14 mouse cellular contexts compared by ENCODE assay signal in genomic region chr5:23401999-23402398, GRCm38 (mm10). TPM values are rescaled to one million over a fixed set of nuclear protein-coding genes. Genes with fewer than 3 reads are reported as not detected.
DNase-seq lines count a peak whose midpoint lies in the region; ATAC-seq and TF ChIP-seq lines count a peak whose summit lies in the region.
"Had no signal": no experiment of that assay in that cellular context is flagged by ENCODE, and none has a peak within 500 bp of the region (broad histone marks: within the 10 kb centered on the region; RNA-seq: fewer than 3 reads in every experiment).

No protein-coding gene starts in this region.

- H3K9ac ChIP-seq in ES-Bruce4 (ENCODE audit: low read depth, poor library complexity, severe bottlenecking), result no peak overlapping the region
- no peak overlapping the region for H3K9ac ChIP-seq in intestine, postnatal 0 days (ENCODE audit: low read depth, low read length)
- H3K9ac ChIP-seq in midbrain, embryonic 14.5 days (replicated peaks; ENCODE audit: low read length), result no peak overlapping the region

- ATAC-seq in frontal cortex, adult (ENCODE audit: low TSS enrichment), result peak; percentile 68
- ATAC-seq in intestine, postnatal 0 days, result no peak
- ATAC-seq in midbrain, embryonic 14.5 days (ENCODE audit: low FRiP score, low TSS enrichment), result no peak
- ATAC-seq: midbrain, embryonic 16.5 days had no signal

- no peaks in the 10 kb centered on the region for H3K27me3 ChIP-seq in ES-Bruce4 (ENCODE audit: control insufficient read depth, insufficient read depth, low read length, poor library complexity, severe bottlenecking)
- no peaks in the 10 kb centered on the region for H3K27me3 ChIP-seq in intestine, postnatal 0 days (replicated peaks; ENCODE audit: control insufficient read depth, insufficient read depth, low read length)
- H3K27me3 ChIP-seq in midbrain, embryonic 14.5 days (ENCODE audit: control insufficient read depth, insufficient read depth, low read length), result no peaks in the 10 kb centered on the region

- no peaks in the 10 kb centered on the region for H3K36me3 ChIP-seq in ES-Bruce4 (ENCODE audit: control insufficient read depth, insufficient read depth, low read length, poor library complexity, severe bottlenecking)
- peaks cover 11% of the 10 kb centered on the region; the same call in 1 of the 2 replicates for H3K36me3 ChIP-seq in intestine, postnatal 0 days (ENCODE audit: control insufficient read depth, insufficient read depth)
- peaks cover 27% of the 10 kb centered on the region for H3K36me3 ChIP-seq in midbrain, embryonic 14.5 days (ENCODE audit: control insufficient read depth, insufficient read depth, low read length)

- TF ChIP-seq EP300 in ES-Bruce4 (IDR thresholded peaks at IDR 0.05; ENCODE audit: insufficient read depth, low read depth, low read length), result no peak

- peak overlapping the region; percentile 33; the same call in 1 of the 2 replicates for H3K27ac ChIP-seq in ES-Bruce4 (ENCODE audit: insufficient read depth, low read length)
- peak overlapping the region; percentile 46; the same call in 1 of the 2 replicates for H3K27ac ChIP-seq in intestine, postnatal 0 days (ENCODE audit: low read depth, low read length)
- H3K27ac ChIP-seq in midbrain, embryonic 14.5 days (replicated peaks; ENCODE audit: low read depth, low read length), result no peak overlapping the region
- H3K27ac ChIP-seq: macrophage had no signal

- H3K4me3 ChIP-seq in ES-Bruce4 (ENCODE audit: low read depth, low read length), result no peak overlapping the region
- H3K4me3 ChIP-seq in intestine, postnatal 0 days (ENCODE audit: low read depth, low read length), result no peak overlapping the region
- no peak overlapping the region for H3K4me3 ChIP-seq in midbrain, embryonic 14.5 days (replicated peaks; ENCODE audit: low read depth, low read length)
- H3K4me3 ChIP-seq: erythroblast, embryonic 14.5 days had no signal

- H3K9me3 ChIP-seq in ES-Bruce4 (replicated peaks; ENCODE audit: control insufficient read depth, insufficient read depth, low read length, poor library complexity, severe bottlenecking), result peaks cover 10% of the 10 kb centered on the region
- H3K9me3 ChIP-seq in intestine, postnatal 0 days (ENCODE audit: control insufficient read depth), result no peaks in the 10 kb centered on the region
- no peaks in the 10 kb centered on the region for H3K9me3 ChIP-seq in midbrain, embryonic 14.5 days (ENCODE audit: control insufficient read depth, low read length)

- no peak for TF ChIP-seq CTCF in ES-Bruce4 (IDR thresholded peaks at IDR 0.05; ENCODE audit: low read depth, low read length)
- no peak for TF ChIP-seq CTCF in intestine, postnatal 0 days (IDR thresholded peaks at IDR 0.05; ENCODE audit: low read depth)

- peaks cover 2% of the 10 kb centered on the region for H3K4me1 ChIP-seq in ES-Bruce4 (ENCODE audit: control insufficient read depth, insufficient read depth, low read length)
- no peaks in the 10 kb centered on the region for H3K4me1 ChIP-seq in intestine, postnatal 0 days (replicated peaks; ENCODE audit: control insufficient read depth, insufficient read depth, low read length)
- no peaks in the 10 kb centered on the region for H3K4me1 ChIP-seq in midbrain, embryonic 14.5 days (ENCODE audit: control insufficient read depth, insufficient read depth, low read length)

- no peak overlapping the region for H3K4me2 ChIP-seq in intestine, postnatal 0 days (replicated peaks; ENCODE audit: low read depth)
- no peak overlapping the region for H3K4me2 ChIP-seq in midbrain, embryonic 14.5 days (ENCODE audit: low read length)

- WGBS in intestine, postnatal 0 days, result 25% methylated on average over 2 of the region's 2 CpGs
- 55% methylated on average over 1 of the region's 2 CpGs for WGBS in midbrain, embryonic 14.5 days

- no peak for TF ChIP-seq POLR2A in ES-Bruce4 (IDR thresholded peaks at IDR 0.05; ENCODE audit: insufficient read depth, low read length)

- DNase-seq in frontal cortex, postnatal 25 days (ENCODE audit: low spot score in 2 of 2), result no peak
- peak; percentile 47 for DNase-seq in 3134 (ENCODE audit: extremely low read depth, insufficient read length, low spot score)
- no peak for DNase-seq in midbrain, embryonic 14.5 days
- DNase-seq in kidney, adult 11 months, result no peak
- DNase-seq: heart, postnatal 14 days; kidney, postnatal 25 days; layer of hippocampus, postnatal 36 days; thymus, postnatal 4 days had no signal

RNA-seq across cellular contexts. Expression of gene Kmt2e, which starts 32.2 kb away (rescaled TPM):
- 36.5 and 40.3 TPM in 2 replicates for polyA plus RNA-seq in ES-Bruce4 (2011; ENCODE audit: insufficient read depth, insufficient read length, low read depth, missing spikeins)
- polyA plus RNA-seq in intestine, postnatal 0 days (2015; fragmentation: Nextera tagmentation; extraction: Ambion mirVana), result 44.8 and 49.3 TPM in 2 replicates
- 152 and 155 TPM in 2 replicates for polyA plus RNA-seq in midbrain, embryonic 14.5 days (2014; fragmentation: Nextera tagmentation; extraction: Ambion mirVana)
